Mouse (Mus musculus) midbrain, embryonic 12.5 days (tissue): ENCODE measurements around the gene Mdfic. TPM values are rescaled to one million over a fixed set of nuclear protein-coding genes. Genes with fewer than 3 reads are reported as not detected.

Source experiments
- ATAC-seq: fragments of 200-750 bp; cut with Nextera tagmentation; 2 replicates; pipeline ENCODE4 v1.8.0; 2017; ENCODE audit warnings: low read depth, moderate TSS enrichment, moderate library complexity; ENCODE audit not compliant: low FRiP score
- H3K27ac ChIP-seq: fragments of 300-500 bp; sonication (generic); replicated peaks from 2 replicates; pipeline ENCODE4 v1.5.1; 2016; ENCODE audit warnings: mild to moderate bottlenecking
- H3K27me3 ChIP-seq: fragments of 300-500 bp; sonication (generic); 2 replicates; pipeline ENCODE4 v1.6.1; 2016; ENCODE audit warnings: mild to moderate bottlenecking
- H3K36me3 ChIP-seq: fragments of 300-500 bp; sonication (generic); 2 replicates; pipeline ENCODE4 v1.6.1; 2016
- H3K4me1 ChIP-seq: fragments of 300-500 bp; sonication (generic); 2 replicates; pipeline ENCODE4 v1.6.1; 2016
- H3K4me2 ChIP-seq: fragments of 300-500 bp; sonication (generic); replicated peaks from 2 replicates; pipeline ENCODE4 v1.6.1; 2016; ENCODE audit warnings: mild to moderate bottlenecking, moderate library complexity
- H3K4me3 ChIP-seq: fragments of 300-500 bp; sonication (generic); 2 replicates; pipeline ENCODE4 v1.5.1; 2016; ENCODE audit warnings: mild to moderate bottlenecking
- H3K9ac ChIP-seq: fragments of 300-500 bp; sonication (generic); replicated peaks from 2 replicates; pipeline ENCODE4 v1.6.1; 2016; ENCODE audit warnings: mild to moderate bottlenecking, moderate library complexity
- H3K9me3 ChIP-seq: fragments of 300-500 bp; sonication (generic); 2 replicates; pipeline ENCODE4 v1.6.1; 2016; ENCODE audit warnings: mild to moderate bottlenecking
- WGBS: fragments of 180-500 bp; shearing (Covaris S2); methylation state at CpG from one replicate; pipeline ENCODE4 v1.1.7; 2016; 5-methylcytosine and 5-hydroxymethylcytosine counted together
- polyA plus RNA-seq: library from polyadenylated mRNA; unstranded; fragments of >200 nt; fragmentation: Nextera tagmentation; extraction: Ambion mirVana; gene quantifications from 2 replicates; pipeline ENCODE4 v1.2.1, GENCODE M21; 2016

The Mdfic gene
- polyA plus RNA-seq, 1 experiment from 2014 or later, result 5.2 TPM

GRCm38 (mm10) chr6:15770128-15770527, 49.7 kb downstream of the Mdfic start:
- Histone ChIP-seq H3K4me3 (no peak overlapping the region), H3K9ac (no peak overlapping the region), H3K4me2 (no peak overlapping the region), H3K36me3 (no peaks in the 10 kb centered on the region), H3K27ac (no peak overlapping the region), H3K27me3 (no peaks in the 10 kb centered on the region), H3K9me3 (no peaks in the 10 kb centered on the region), H3K4me1 (no peaks in the 10 kb centered on the region)
- WGBS, result 84% methylated on average over 8 of the region's 8 CpGs
- ATAC-seq, result no peak

DNA sequence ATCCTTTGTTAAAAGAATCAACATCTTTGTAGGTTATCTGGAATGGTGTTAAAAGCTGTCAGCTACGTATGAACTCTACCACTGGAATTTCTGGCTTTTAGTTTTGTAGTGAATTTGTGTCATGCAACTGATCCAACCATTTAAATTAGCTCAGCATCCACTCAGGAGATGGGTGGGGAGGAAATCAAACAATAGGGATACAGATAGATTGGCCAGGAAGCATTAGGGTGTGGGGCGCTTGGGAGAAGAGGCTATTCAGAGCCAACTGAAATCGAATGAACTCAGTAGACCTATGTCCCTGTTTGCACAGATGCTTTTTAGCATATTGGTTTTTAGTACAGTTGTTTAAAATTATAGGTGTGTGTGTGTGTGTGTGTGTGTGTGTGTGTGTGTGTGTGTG, 56.6 kb downstream of the Mdfic start:
- H3K27ac ChIP-seq, result no peak overlapping the region
- H3K9ac ChIP-seq, result no peak overlapping the region
- no peaks in the 10 kb centered on the region for H3K36me3 ChIP-seq
- no peaks in the 10 kb centered on the region for H3K4me1 ChIP-seq
- WGBS, result 89% methylated on average over 3 of the region's 3 CpGs
- H3K27me3 ChIP-seq, result no peaks in the 10 kb centered on the region
- H3K4me3 ChIP-seq, result no peak overlapping the region
- no peak overlapping the region for H3K4me2 ChIP-seq
- no peaks in the 10 kb centered on the region for H3K9me3 ChIP-seq
- ATAC-seq, result no peak

- no peak overlapping the region for H3K27ac ChIP-seq
- H3K36me3 ChIP-seq, result no peaks in the 10 kb centered on the region
- no peak overlapping the region for H3K4me3 ChIP-seq
- H3K4me1 ChIP-seq, result no peaks in the 10 kb centered on the region
- no peak overlapping the region for H3K4me2 ChIP-seq
- H3K9ac ChIP-seq, result no peak overlapping the region
- no peak for ATAC-seq
- H3K9me3 ChIP-seq, result no peaks in the 10 kb centered on the region
- no peaks in the 10 kb centered on the region for H3K27me3 ChIP-seq
These were observed 59.7 kb downstream of the Mdfic start for GRCm38 (mm10) chr6:15780127-15780526.

- H3K36me3 ChIP-seq, result no peaks in the 10 kb centered on the region
- no peak for ATAC-seq
- H3K4me3 ChIP-seq, result no peak overlapping the region
- no peaks in the 10 kb centered on the region for H3K27me3 ChIP-seq
- no peak overlapping the region for H3K9ac ChIP-seq
- H3K27ac ChIP-seq, result no peak overlapping the region
- H3K4me2 ChIP-seq, result no peak overlapping the region
- H3K9me3 ChIP-seq, result no peaks in the 10 kb centered on the region
- no peaks in the 10 kb centered on the region for H3K4me1 ChIP-seq
- WGBS, result 88% methylated on average over 2 of the region's 2 CpGs
These were observed 60.2 kb downstream of the Mdfic start for GRCm38 (mm10) chr6:15780688-15781087.

DNA sequence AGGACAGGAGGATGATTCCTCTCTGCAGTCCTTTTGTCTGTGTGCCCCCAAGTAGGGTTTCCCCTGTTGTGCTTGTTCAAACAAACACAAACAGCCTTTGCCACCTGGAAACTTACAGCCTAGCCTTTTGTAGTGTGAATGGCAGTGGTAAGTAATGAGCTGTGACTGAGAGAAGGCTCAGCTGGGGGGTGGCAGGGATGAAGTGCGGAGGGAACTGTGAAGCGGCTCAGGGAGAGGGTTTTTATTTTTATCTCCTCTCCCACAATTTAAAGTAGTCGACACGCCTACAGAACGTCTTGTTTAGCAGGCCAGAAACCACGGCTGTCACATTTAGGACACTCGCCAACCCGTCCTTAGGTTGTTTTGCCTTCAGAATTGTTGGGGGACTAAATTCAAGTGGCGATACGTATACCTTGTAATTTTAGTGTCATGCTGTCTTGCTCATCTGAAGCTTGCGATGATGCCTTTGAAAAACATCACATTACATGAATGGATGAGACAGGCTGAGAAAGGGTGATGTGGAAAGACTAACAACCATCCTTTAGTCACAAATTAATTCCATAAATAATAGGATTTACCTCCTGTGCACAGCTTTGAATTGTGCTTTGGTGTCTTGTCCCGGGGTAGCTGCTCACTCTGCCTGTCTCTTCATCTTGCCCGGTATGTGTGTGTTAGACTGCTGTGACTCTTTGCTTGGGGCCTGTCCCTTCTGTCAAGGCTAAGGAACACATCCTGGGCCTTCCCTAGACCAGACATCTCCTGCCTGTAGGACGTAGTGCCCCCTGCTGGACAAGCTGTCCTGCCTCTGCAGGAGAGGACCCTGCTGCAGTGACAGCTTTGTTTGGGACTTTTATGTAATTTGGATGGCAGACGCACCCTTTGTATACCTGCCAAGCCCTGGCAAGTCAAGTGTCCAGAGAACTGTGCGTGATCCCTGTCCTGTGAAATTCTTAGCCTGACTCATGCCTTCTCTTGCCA, 69.4 kb downstream of the Mdfic start:
- no peaks in the 10 kb centered on the region for H3K36me3 ChIP-seq
- H3K4me1 ChIP-seq, result peaks cover 12% of the 10 kb centered on the region
- H3K4me2 ChIP-seq, result peak overlapping the region; percentile 31
- no peaks in the 10 kb centered on the region; the same call in 1 of the 2 replicates for H3K27me3 ChIP-seq
- H3K27ac ChIP-seq, result no peak overlapping the region
- H3K9ac ChIP-seq, result no peak overlapping the region
- no peaks in the 10 kb centered on the region for H3K9me3 ChIP-seq
- ATAC-seq, result peak; percentile 79
- no peak overlapping the region for H3K4me3 ChIP-seq
- 18% methylated on average over 16 of the region's 16 CpGs for WGBS

DNA sequence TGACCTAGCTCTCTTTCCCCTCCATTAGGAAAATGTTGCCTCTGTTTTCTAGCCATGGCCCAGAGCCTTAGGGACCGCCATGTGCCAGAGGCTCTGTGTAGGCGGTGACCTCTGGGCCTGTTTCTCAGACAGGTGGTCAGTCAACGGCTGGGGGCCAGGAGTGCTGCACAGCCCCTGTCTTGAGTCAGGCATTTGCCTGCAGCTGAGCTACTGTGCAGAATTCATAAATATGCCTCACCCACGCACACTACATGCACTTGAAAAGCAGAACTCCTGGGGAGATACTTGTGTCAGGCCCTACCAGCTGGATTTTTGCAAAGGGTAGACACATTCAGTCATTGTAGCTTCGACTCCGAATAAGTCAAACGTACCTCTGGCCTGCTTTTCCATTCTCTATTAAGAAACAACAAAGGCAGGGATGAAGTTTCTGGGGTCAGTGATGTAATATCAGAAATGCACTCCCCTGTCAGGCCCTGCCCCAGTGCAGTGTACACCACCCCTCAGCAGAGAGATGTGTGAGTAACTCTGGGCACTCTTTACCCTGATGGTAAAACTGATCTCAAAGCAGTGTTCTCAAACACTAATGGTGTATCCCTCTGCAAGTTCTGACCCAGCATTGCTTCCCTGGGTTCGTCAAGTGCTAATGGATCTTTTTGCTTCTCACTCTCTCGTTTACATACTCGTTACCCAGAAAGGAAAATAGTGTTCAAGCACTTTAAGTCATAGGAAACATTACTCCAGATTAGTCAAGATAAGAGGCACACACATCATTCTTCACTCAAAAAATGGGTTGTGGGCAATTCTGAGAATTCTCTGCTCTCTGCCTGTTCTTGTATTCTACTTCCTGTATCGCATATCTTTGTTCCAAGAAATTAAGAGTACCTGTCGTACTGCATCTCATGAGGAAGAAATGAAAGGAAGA, 72.5 kb downstream of the Mdfic start:
- WGBS, result 81% methylated on average over 12 of the region's 12 CpGs
- H3K27ac ChIP-seq, result no peak overlapping the region
- no peak overlapping the region for H3K9ac ChIP-seq
- no peak overlapping the region for H3K4me3 ChIP-seq
- no peak overlapping the region for H3K4me2 ChIP-seq
- no peak for ATAC-seq
- no peaks in the 10 kb centered on the region; the same call in 1 of the 2 replicates for H3K27me3 ChIP-seq
- H3K9me3 ChIP-seq, result no peaks in the 10 kb centered on the region
- peaks cover 12% of the 10 kb centered on the region for H3K4me1 ChIP-seq
- no peaks in the 10 kb centered on the region for H3K36me3 ChIP-seq

DNA sequence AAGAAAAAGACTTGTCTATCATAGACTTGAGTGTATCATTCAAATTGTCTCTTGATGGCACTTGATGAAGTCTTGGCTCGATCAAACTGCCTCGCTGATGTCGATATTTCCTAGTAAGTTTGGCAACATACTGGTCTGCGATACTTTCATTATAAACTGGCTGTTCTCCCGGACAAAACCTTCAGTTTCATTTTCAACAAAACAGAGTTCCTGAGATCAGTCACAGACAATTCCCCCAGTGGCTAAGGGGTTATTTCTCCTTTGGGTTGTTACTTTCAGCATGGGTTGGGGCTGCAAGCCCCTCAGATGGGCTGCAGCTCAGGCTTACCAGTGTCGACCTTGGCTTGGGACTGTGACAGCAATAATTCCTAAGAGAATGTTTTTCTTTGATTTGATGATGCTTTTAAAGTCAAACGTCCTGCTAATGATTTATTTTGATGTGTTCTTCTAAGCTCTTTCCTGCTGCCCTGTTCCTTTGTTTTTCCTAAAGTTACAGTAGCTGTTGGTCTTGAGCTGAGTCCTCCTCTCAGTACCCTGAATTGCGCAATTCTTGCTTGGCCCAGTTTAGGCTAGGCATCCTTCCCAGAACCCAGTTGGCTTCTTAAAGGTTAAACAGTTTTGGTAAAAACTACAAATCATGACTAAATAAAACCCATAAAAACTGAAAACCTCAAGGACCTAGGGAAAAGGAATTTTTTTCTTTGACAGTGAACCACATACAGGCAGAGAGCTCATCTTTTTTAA, 73.3 kb downstream of the Mdfic start:
- ATAC-seq, result no peak
- no peak overlapping the region for H3K27ac ChIP-seq
- no peak overlapping the region for H3K4me3 ChIP-seq
- no peak overlapping the region for H3K9ac ChIP-seq
- no peak overlapping the region for H3K4me2 ChIP-seq
- H3K9me3 ChIP-seq, result no peaks in the 10 kb centered on the region
- H3K27me3 ChIP-seq, result no peaks in the 10 kb centered on the region
- 87% methylated on average over 8 of the region's 8 CpGs for WGBS
- H3K4me1 ChIP-seq, result peaks cover 12% of the 10 kb centered on the region
- no peaks in the 10 kb centered on the region for H3K36me3 ChIP-seq

- Histone ChIP-seq H3K4me1 (peaks cover 5% of the 10 kb centered on the region; the same call in 1 of the 2 replicates), H3K4me2 (no peak overlapping the region), H3K9ac (no peak overlapping the region), H3K9me3 (no peaks in the 10 kb centered on the region), H3K27ac (no peak overlapping the region), H3K27me3 (no peaks in the 10 kb centered on the region), H3K36me3 (no peaks in the 10 kb centered on the region), H3K4me3 (no peak overlapping the region)
- 92% methylated on average over 3 of the region's 3 CpGs for WGBS
- no peak for ATAC-seq
These were observed 74.3 kb downstream of the Mdfic start for GRCm38 (mm10) chr6:15794801-15795200.

GRCm38 (mm10) chr6:15807382-15807781, 86.9 kb downstream of the Mdfic start:
- Histone ChIP-seq H3K9ac (no peak overlapping the region), H3K4me2 (no peak overlapping the region), H3K9me3 (no peaks in the 10 kb centered on the region), H3K27ac (no peak overlapping the region), H3K36me3 (no peaks in the 10 kb centered on the region), H3K27me3 (no peaks in the 10 kb centered on the region), H3K4me1 (no peaks in the 10 kb centered on the region), H3K4me3 (no peak overlapping the region)
- WGBS, result 93% methylated on average over 5 of the region's 5 CpGs
- ATAC-seq, result no peak

DNA sequence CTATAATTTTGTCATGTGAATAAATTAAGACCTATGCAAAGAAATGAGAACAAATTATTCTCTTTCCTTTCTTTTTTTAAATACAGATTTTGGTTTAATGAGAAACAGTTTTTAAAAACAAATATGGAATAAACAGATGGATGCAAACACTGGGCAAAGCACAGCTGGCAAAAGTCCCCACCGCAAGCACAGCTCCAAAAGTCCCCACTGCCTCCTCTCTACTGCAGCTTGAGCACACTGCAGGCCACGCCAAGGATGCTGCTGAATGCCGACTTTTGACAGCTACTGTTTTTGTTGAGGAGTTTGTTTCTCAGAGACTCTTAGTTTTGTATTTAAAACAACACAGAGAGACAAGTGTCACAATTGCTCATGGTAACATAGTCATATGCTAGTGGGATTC, 104.8 kb downstream of the Mdfic start:
- H3K4me1 ChIP-seq, result 0 out of 2 replicates have a peak, but pooled peaks cover 4% of the 10 kb centered on the region
- H3K9me3 ChIP-seq, result no peaks in the 10 kb centered on the region
- H3K4me3 ChIP-seq, result no peak overlapping the region
- H3K9ac ChIP-seq, result no peak overlapping the region
- 74% methylated on average over 3 of the region's 3 CpGs for WGBS
- no peak for ATAC-seq
- no peaks in the 10 kb centered on the region for H3K27me3 ChIP-seq
- no peak overlapping the region for H3K27ac ChIP-seq
- no peak overlapping the region for H3K4me2 ChIP-seq
- H3K36me3 ChIP-seq, result no peaks in the 10 kb centered on the region

DNA sequence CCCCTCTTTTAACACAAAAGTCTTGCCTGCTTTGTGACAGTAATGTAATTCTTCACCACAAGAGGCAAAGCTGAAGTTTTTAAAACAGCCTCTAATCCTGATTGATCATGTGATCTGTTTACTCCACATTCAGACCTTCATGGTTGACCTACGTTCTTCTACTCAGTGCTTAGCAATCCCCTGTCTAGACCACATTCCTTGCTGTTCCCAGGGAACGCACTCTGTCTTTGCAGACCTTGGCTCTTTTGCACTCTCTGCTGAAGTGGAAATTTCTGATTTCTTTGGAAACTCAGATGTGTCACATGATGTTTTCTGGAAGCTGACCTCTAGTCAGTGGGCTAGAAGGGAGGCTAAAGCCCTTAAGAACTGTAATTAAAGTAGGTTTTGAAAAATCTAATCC, 109.4 kb downstream of the Mdfic start:
- H3K36me3 ChIP-seq, result no peaks in the 10 kb centered on the region
- H3K27me3 ChIP-seq, result no peaks in the 10 kb centered on the region
- no peak overlapping the region for H3K4me2 ChIP-seq
- peaks cover 4% of the 10 kb centered on the region; the same call in 1 of the 2 replicates for H3K9me3 ChIP-seq
- no peak overlapping the region for H3K9ac ChIP-seq
- H3K4me1 ChIP-seq, result 0 out of 2 replicates have a peak, but pooled peaks cover 4% of the 10 kb centered on the region
- peak; percentile 62 for ATAC-seq
- no peak overlapping the region for H3K4me3 ChIP-seq
- no peak overlapping the region for H3K27ac ChIP-seq
- WGBS, result 29% methylated on average over 2 of the region's 2 CpGs
